Mouse (Mus musculus) stomach, postnatal 0 days (tissue): ENCODE results near the gene Mblac2.

Experiments used
- CTCF ChIP-seq: IDR thresholded peaks from 2 replicates; pipeline ENCODE4 v1.5.1; 2016; ENCODE audit warnings: antibody characterized with exemption, low read depth, mild to moderate bottlenecking, moderate library complexity
- EP300 ChIP-seq: optimal IDR thresholded peaks from 2 replicates; pipeline ENCODE3; 2016; ENCODE audit warnings: antibody characterized with exemption

GRCm38 (mm10) chr13:81667713-81668112 is 43.4 kb upstream of the Mblac2 start:
- TF ChIP-seq CTCF, result no peak
- no peak for TF ChIP-seq EP300
